Mouse (Mus musculus): ENCODE data around the gene Abcd4. TPM values are rescaled to one million over a fixed set of nuclear protein-coding genes. Genes with fewer than 3 reads are reported as not detected.

The Abcd4 gene
- polyA plus RNA-seq, 1 experiment from 2014 or later, result 14.2 TPM

DNA sequence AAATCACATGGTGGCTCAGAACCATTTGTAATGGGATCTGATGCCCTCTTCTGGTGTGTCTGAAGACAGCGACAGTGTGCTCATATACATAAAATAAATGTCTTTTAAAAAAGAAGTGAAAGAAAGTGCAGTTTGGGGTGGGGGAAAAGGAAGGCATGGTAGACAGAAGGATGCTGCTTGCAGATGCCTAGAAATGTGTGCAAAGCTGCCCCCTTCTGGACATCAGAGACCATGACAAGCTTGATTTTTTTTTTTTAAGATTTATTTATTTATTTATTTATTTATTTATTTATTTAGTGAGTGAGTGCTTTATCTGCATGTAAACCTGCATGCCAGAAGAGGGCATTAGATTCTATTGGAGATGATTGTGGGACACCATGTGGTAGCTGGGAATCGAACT is 35.9 kb downstream of the Abcd4 start:
- H3K27ac ChIP-seq (ENCODE audit: low read depth, low read length), result no peak overlapping the region
- H3K36me3 ChIP-seq (ENCODE audit: control insufficient read depth, insufficient read depth, low read length), result no peaks in the 10 kb centered on the region
- DNase-seq (ENCODE audit: low spot score), result no peak
- 96% methylated on average over 2 of the region's 2 CpGs for WGBS
- no peak for ATAC-seq (replicated peaks; ENCODE audit: low FRiP score)
- H3K4me2 ChIP-seq (ENCODE audit: low read depth, low read length, severe bottlenecking), result no peak overlapping the region
- H3K9me3 ChIP-seq (ENCODE audit: control insufficient read depth, low read length), result no peaks in the 10 kb centered on the region; the same call in 1 of the 2 replicates
- H3K27me3 ChIP-seq (ENCODE audit: control insufficient read depth, insufficient read depth, low read length), result no peaks in the 10 kb centered on the region
- H3K4me3 ChIP-seq (ENCODE audit: low read depth, low read length), result no peak overlapping the region
- H3K4me1 ChIP-seq (replicated peaks; ENCODE audit: control insufficient read depth, insufficient read depth, low read length), result no peaks in the 10 kb centered on the region
- no peak overlapping the region for H3K9ac ChIP-seq (ENCODE audit: low read length)

DNA sequence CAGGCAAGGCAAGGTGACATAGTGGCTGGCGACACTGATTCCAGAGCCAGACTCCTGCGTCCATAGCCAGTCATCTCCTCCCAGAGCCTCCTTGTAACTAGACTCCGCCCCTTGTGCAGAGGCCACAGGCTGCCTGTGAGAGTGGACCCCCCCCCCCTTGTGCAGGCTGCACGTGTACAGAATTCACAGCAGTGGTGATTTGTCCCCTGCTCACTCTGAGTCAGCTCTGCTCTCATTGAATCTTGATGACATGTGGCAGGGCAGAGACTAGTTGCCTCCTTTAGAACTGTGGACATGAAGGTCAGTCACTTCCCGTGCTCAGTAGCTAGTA is 38.8 kb downstream of the Abcd4 start:
- H3K27me3 ChIP-seq (ENCODE audit: control insufficient read depth, insufficient read depth, low read length), result peaks cover 4% of the 10 kb centered on the region
- ATAC-seq (replicated peaks; ENCODE audit: low FRiP score), result peak; percentile 65; the same call in 1 of the 2 replicates

DNA sequence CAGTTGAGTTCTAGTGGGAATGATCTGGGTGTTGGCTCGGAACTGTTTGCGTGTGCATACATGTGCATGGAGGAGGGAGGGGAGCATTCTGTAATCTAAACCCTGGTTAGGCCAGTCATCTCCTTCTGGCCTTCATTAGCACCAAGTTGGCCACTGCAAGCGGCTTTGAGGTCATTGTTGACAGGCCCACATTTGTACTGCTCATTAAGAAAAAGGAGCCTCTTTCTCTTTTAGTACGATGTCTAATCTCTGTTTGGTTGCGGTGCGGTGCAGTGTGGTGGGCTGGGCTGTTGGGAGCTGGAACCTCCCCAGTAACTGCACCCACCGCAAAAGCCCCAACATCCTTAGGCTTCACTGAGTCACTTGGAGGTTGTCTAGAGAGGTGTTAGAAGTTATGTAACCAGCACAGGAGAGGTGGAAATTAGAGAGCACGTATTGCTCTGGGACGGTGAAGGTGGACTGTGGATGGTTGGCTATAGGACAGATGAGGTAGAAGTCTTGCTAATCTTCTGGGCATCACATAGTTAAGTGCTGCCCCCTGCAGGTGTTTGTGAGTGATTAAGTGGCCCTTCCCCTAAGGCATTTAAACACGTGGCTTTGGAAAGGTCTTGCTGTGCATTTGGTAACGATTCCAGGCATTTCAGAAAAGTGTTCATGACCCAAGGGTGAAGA is 39.3 kb downstream of the Abcd4 start:
- H3K36me3 ChIP-seq (ENCODE audit: control insufficient read depth, insufficient read depth, low read length), result no peaks in the 10 kb centered on the region
- H3K4me2 ChIP-seq (ENCODE audit: low read depth, low read length, severe bottlenecking), result no peak overlapping the region
- peaks cover 9% of the 10 kb centered on the region for H3K27me3 ChIP-seq (ENCODE audit: control insufficient read depth, insufficient read depth, low read length)
- H3K9ac ChIP-seq (ENCODE audit: low read length), result no peak overlapping the region
- no peak overlapping the region for H3K4me3 ChIP-seq (ENCODE audit: low read depth, low read length)
- DNase-seq (ENCODE audit: low spot score) (no peak), ATAC-seq (replicated peaks; ENCODE audit: low FRiP score) (no peak)
- no peaks in the 10 kb centered on the region for H3K4me1 ChIP-seq (replicated peaks; ENCODE audit: control insufficient read depth, insufficient read depth, low read length)
- WGBS, result 67% methylated on average over 11 of the region's 11 CpGs
- no peaks in the 10 kb centered on the region for H3K9me3 ChIP-seq (ENCODE audit: control insufficient read depth, low read length)
- H3K27ac ChIP-seq (ENCODE audit: low read depth, low read length), result no peak overlapping the region

More for the DNA sequence above, 38.8 kb downstream of the Abcd4 start:
- H3K27ac ChIP-seq (ENCODE audit: low read depth, low read length), result no peak overlapping the region
- no peak overlapping the region for H3K4me2 ChIP-seq (ENCODE audit: low read depth, low read length, severe bottlenecking)
- H3K4me3 ChIP-seq (ENCODE audit: low read depth, low read length), result no peak overlapping the region
- no peak for DNase-seq (ENCODE audit: low spot score)
- no peaks in the 10 kb centered on the region for H3K36me3 ChIP-seq (ENCODE audit: control insufficient read depth, insufficient read depth, low read length)
- WGBS, result 46% methylated on average over 5 of the region's 5 CpGs
- H3K4me1 ChIP-seq (replicated peaks; ENCODE audit: control insufficient read depth, insufficient read depth, low read length), result no peaks in the 10 kb centered on the region
- no peaks in the 10 kb centered on the region; the same call in 1 of the 2 replicates for H3K9me3 ChIP-seq (ENCODE audit: control insufficient read depth, low read length)
- no peak overlapping the region for H3K9ac ChIP-seq (ENCODE audit: low read length)

DNA sequence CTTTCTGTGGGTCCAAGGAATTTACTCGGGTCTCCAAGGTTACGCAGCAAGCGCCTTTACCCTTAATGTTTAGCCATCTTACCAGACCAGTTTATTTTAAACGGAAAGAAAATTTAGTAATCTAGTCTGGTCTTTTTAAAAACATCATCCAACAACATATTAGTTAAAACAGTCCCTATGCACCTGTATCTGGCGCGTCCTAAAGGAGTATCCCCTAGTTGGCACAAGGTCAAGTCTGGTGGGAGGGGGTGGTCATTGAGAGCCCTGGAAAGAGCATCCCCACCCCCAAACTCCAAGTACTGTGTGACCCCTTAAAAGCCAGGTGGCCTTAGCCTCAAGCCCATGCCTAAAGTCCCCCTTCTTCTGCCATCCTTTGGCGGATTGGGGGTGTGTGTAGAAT is 44.1 kb downstream of the Abcd4 start:
- Histone ChIP-seq H3K36me3 (ENCODE audit: control insufficient read depth, insufficient read depth, low read length) (no peaks in the 10 kb centered on the region), H3K4me2 (ENCODE audit: low read depth, low read length, severe bottlenecking) (no peak overlapping the region), H3K9ac (ENCODE audit: low read length) (no peak overlapping the region), H3K4me1 (replicated peaks; ENCODE audit: control insufficient read depth, insufficient read depth, low read length) (peaks cover 11% of the 10 kb centered on the region; the same call in 1 of the 2 replicates), H3K9me3 (ENCODE audit: control insufficient read depth, low read length) (no peaks in the 10 kb centered on the region), H3K4me3 (ENCODE audit: low read depth, low read length) (no peak overlapping the region), H3K27me3 (ENCODE audit: control insufficient read depth, insufficient read depth, low read length) (peaks cover 57% of the 10 kb centered on the region), H3K27ac (ENCODE audit: low read depth, low read length) (no peak overlapping the region)
- 12% methylated on average over 7 of the region's 7 CpGs for WGBS
- DNase-seq (ENCODE audit: low spot score), result no peak
- no peak for ATAC-seq (replicated peaks; ENCODE audit: low FRiP score)

DNA sequence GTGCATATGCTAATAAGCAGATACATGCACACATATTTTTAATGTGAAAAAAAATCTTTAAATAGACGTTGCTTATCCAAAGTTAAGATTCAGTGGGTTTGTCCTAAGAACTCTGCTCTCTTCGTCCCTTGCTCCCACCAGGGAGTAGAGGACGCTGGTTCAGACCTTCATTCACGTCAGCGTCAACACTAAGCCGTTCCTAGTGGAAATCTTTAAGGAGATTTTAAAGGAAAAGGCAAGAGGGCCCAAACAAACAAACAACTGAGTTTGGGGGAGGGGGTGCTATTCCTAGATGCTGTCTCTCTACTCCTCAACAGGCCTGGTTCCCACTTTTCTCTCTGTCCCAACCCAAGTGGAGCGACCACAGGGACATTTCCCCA is 44.9 kb downstream of the Abcd4 start:
- DNase-seq (ENCODE audit: low spot score) (no peak), ATAC-seq (replicated peaks; ENCODE audit: low FRiP score) (no peak)
- no peak overlapping the region for H3K4me3 ChIP-seq (ENCODE audit: low read depth, low read length)
- no peak overlapping the region for H3K27ac ChIP-seq (ENCODE audit: low read depth, low read length)
- H3K4me1 ChIP-seq (replicated peaks; ENCODE audit: control insufficient read depth, insufficient read depth, low read length), result peaks cover 11% of the 10 kb centered on the region; the same call in 1 of the 2 replicates
- no peak overlapping the region for H3K4me2 ChIP-seq (ENCODE audit: low read depth, low read length, severe bottlenecking)
- no peaks in the 10 kb centered on the region for H3K36me3 ChIP-seq (ENCODE audit: control insufficient read depth, insufficient read depth, low read length)
- no peak overlapping the region for H3K9ac ChIP-seq (ENCODE audit: low read length)
- peaks cover 64% of the 10 kb centered on the region for H3K27me3 ChIP-seq (ENCODE audit: control insufficient read depth, insufficient read depth, low read length)
- WGBS, result 2% methylated on average over 7 of the region's 7 CpGs
- no peaks in the 10 kb centered on the region for H3K9me3 ChIP-seq (ENCODE audit: control insufficient read depth, low read length)

DNA sequence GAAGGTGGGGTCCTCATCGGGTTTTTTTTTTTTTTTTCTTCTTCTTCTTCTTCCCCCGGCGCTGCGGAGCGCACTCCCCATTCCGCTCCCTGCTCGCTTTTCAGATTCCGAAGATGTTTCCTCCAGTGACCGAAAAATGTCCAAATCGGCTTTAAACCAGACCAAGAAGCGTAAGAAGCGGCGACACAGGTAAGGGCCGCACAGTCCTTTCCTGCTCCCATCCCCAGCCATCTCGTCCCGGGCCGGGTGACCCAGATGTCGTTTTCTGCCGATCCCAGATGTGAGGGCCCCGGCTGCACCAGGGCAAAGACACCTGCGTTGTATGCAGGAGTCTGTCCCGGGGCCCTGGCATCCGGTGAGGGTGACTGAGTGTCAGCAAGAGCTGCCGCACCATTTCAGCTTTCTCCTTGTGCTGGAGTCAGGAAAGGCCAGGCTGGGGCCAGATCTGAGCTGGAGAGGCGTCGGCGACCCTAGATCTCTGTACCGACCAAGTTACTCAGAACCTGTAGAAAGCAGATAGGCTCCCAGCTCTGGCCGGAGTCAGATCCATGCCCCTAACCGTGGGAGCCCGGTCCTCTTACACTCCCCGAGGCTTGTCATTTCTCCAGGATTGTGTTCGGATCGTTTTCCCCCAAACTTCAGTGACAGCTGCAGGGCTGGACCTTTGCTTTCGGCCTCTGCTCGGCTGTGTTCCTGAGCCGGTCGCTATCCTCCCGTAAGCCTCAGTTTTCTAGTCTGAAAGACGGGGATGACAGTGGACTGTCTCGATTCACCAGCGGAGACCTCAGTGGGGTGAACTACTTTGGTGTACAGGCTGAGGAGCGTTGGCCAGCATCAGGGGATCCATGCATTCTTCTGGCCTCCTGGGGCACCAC is 45.5 kb downstream of the Abcd4 start:
- ATAC-seq (replicated peaks; ENCODE audit: low FRiP score), result no peak
- under 1% methylated on average over 43 of the region's 43 CpGs for WGBS
- no peaks in the 10 kb centered on the region for H3K36me3 ChIP-seq (ENCODE audit: control insufficient read depth, insufficient read depth, low read length)
- H3K9ac ChIP-seq (ENCODE audit: low read length), result no peak overlapping the region
- peak; percentile 68 for DNase-seq (ENCODE audit: low spot score)
- H3K27ac ChIP-seq (ENCODE audit: low read depth, low read length), result no peak overlapping the region
- H3K27me3 ChIP-seq (ENCODE audit: control insufficient read depth, insufficient read depth, low read length), result peaks cover 64% of the 10 kb centered on the region
- no peak overlapping the region for H3K4me2 ChIP-seq (ENCODE audit: low read depth, low read length, severe bottlenecking)
- H3K4me3 ChIP-seq (ENCODE audit: low read depth, low read length), result 0 out of 2 replicates have a peak overlapping the region, but pooled peaks have one; percentile 0
- H3K9me3 ChIP-seq (ENCODE audit: control insufficient read depth, low read length), result no peaks in the 10 kb centered on the region
- H3K4me1 ChIP-seq (replicated peaks; ENCODE audit: control insufficient read depth, insufficient read depth, low read length), result peaks cover 11% of the 10 kb centered on the region; the same call in 1 of the 2 replicates

DNA sequence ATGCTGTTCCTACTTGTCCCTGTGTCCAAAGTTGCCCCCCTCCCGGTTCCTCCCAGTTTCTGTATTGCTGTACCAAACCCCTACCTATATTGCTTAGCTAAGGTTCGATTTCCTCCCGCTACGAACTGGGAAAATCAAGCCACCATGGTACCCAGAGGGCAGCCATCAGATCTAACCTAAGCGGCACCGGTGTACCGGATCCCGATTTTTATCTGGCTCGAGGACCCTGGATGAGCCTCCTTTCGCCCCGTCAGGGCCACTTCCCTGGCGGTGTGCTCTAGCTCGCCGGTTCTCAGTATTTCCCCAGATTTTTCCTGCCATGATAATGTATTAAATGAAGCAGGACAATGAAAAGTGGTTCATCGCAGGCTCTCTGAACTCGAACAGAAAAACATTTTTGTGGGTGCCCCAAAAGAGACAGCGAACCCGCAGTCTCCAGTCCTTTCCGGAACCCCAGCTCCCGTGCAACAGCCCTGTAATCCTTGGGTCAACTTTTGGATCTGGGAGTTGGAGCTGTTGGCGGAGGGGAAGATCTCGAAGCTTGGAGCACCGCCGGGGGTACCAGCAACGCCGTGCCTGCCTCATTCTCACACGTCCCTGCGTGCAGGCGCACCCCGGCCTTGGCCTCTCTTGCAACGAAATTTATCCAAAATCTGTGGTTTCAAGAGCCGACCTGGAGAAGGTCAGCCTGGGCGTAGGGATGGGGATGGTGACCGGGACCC is 46.4 kb downstream of the Abcd4 start:
- Histone ChIP-seq H3K4me1 (replicated peaks; ENCODE audit: control insufficient read depth, insufficient read depth, low read length) (peaks cover 11% of the 10 kb centered on the region; the same call in 1 of the 2 replicates), H3K27ac (ENCODE audit: low read depth, low read length) (no peak overlapping the region), H3K27me3 (ENCODE audit: control insufficient read depth, insufficient read depth, low read length) (peaks cover 64% of the 10 kb centered on the region), H3K4me2 (ENCODE audit: low read depth, low read length, severe bottlenecking) (no peak overlapping the region), H3K4me3 (ENCODE audit: low read depth, low read length) (no peak overlapping the region), H3K9me3 (ENCODE audit: control insufficient read depth, low read length) (no peaks in the 10 kb centered on the region), H3K36me3 (ENCODE audit: control insufficient read depth, insufficient read depth, low read length) (no peaks in the 10 kb centered on the region), H3K9ac (ENCODE audit: low read length) (no peak overlapping the region)
- ATAC-seq (replicated peaks; ENCODE audit: low FRiP score), result no peak
- WGBS, result 1% methylated on average over 34 of the region's 34 CpGs
- DNase-seq (ENCODE audit: low spot score), result peak; percentile 65

DNA sequence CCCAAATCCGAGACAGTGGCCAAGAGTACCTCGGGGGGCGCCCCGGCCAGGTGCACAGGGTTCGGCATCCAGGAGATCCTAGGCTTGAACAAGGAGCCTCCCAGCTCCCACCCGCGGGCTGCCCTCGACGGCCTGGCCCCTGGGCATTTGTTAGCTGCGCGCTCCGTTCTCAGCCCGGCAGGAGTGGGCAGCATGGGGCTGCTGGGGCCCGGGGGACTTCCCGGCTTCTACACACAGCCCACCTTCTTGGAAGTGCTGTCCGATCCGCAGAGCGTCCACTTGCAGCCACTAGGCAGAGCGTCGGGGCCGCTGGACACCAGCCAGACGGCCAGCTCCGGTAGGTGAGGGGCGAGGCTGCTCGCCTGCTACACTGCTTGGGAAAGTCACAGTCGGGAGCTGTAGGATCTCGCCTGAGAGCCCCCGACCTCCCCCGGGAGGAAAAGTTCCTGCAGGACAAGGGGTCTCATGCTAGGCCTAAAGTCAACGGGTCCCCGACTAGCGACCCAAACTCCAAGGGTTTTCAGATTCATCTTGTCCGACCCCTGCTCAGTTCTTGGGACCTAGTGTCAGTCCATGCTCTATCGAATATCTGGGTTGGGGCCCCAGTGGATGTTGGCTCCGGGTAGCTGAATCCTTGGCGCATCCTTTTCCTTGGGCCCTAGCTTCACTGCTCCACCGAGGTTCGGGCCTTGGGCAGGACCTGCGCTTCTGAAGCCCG is 47.1 kb downstream of the Abcd4 start:
- H3K9me3 ChIP-seq (ENCODE audit: control insufficient read depth, low read length), result no peaks in the 10 kb centered on the region
- DNase-seq (ENCODE audit: low spot score), result peak; percentile 68
- peaks cover 64% of the 10 kb centered on the region for H3K27me3 ChIP-seq (ENCODE audit: control insufficient read depth, insufficient read depth, low read length)
- H3K27ac ChIP-seq (ENCODE audit: low read depth, low read length), result no peak overlapping the region
- H3K36me3 ChIP-seq (ENCODE audit: control insufficient read depth, insufficient read depth, low read length), result no peaks in the 10 kb centered on the region
- H3K9ac ChIP-seq (ENCODE audit: low read length), result no peak overlapping the region
- H3K4me3 ChIP-seq (ENCODE audit: low read depth, low read length), result peak overlapping the region; percentile 16; the same call in 1 of the 2 replicates
- peaks cover 11% of the 10 kb centered on the region; the same call in 1 of the 2 replicates for H3K4me1 ChIP-seq (replicated peaks; ENCODE audit: control insufficient read depth, insufficient read depth, low read length)
- no peak for ATAC-seq (replicated peaks; ENCODE audit: low FRiP score)
- H3K4me2 ChIP-seq (ENCODE audit: low read depth, low read length, severe bottlenecking), result peak overlapping the region; percentile 36
- under 1% methylated on average over 40 of the region's 40 CpGs for WGBS

Data from forebrain, embryonic 11.5 days (tissue).